Comparison of ENCODE assay signal across 16 mouse cellular contexts in the genomic region with DNA sequence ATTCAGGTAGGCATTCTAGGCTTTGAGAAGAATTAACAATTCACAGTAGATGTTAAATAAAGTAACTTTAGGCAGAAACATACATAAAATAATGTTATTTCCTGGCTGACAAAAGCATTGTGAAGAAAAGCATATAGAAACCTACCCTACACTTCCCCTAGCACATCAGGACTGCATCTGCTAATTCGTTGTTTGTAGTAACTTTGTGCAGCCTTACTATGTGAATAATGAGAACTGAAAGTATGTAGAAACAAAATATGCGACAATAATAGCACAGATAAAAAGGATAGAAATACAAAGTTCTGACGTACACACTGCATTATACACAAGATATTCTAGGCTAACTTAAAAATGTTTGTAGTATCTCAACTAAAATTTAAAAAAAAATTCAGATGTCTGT. TPM values are rescaled to one million over a fixed set of nuclear protein-coding genes. Genes with fewer than 3 reads are reported as not detected.
"Had no signal": no experiment of that assay in that cellular context is flagged by ENCODE, and none has a peak within 500 bp of the region (broad histone marks: within the 10 kb centered on the region; RNA-seq: fewer than 3 reads in every experiment).

No protein-coding gene starts in this region.

- H3K27me3 ChIP-seq: midbrain, embryonic 13.5 days; midbrain, embryonic 15.5 days; neural tube, embryonic 13.5 days; neural tube, embryonic 15.5 days had no signal

- DNase-seq: lung, adult 18-20 months; lung, embryonic 14.5 days; lung, postnatal 10 days; lung, postnatal 4 days; right cerebral cortex, postnatal 14 days; thymus, adult 18-20 months; thymus, postnatal 14 days; thymus, postnatal 36 days had no signal

- ATAC-seq: midbrain, embryonic 13.5 days; midbrain, embryonic 15.5 days had no signal

- H3K36me3 ChIP-seq: midbrain, embryonic 10.5 days; midbrain, embryonic 13.5 days; midbrain, embryonic 15.5 days; neural tube, embryonic 13.5 days; neural tube, embryonic 15.5 days had no signal

- H3K4me3 ChIP-seq: midbrain, embryonic 10.5 days; midbrain, embryonic 13.5 days; midbrain, embryonic 15.5 days; myocyte; neural tube, embryonic 13.5 days; neural tube, embryonic 15.5 days had no signal

- H3K27ac ChIP-seq: liver, embryonic 14.5 days; midbrain, embryonic 10.5 days; midbrain, embryonic 13.5 days; midbrain, embryonic 15.5 days; neural tube, embryonic 13.5 days; neural tube, embryonic 15.5 days had no signal

RNA-seq across cellular contexts. Expression of gene Qpct, which starts 52.5 kb away (rescaled TPM):
- total RNA-seq: megakaryocyte-erythroid progenitor cell, adult 5-6 weeks had no signal
